Comparison of ENCODE assay signal across 9 mouse cellular contexts in genomic region chr2:170153421-170154271, GRCm38 (mm10). TPM values are rescaled to one million over a fixed set of nuclear protein-coding genes. Genes with fewer than 3 reads are reported as not detected.
DNase-seq lines count a peak whose midpoint lies in the region; ATAC-seq lines count a peak whose summit lies in the region.
"Had no signal": no experiment of that assay in that cellular context is flagged by ENCODE, and none has a peak within 500 bp of the region (broad histone marks: within the 10 kb centered on the region; RNA-seq: fewer than 3 reads in every experiment).

No protein-coding gene starts in this region.

- no peaks in the 10 kb centered on the region for H3K36me3 ChIP-seq in lung, embryonic 16.5 days (ENCODE audit: control insufficient read depth, insufficient read depth, low read length)

- peaks cover 37% of the 10 kb centered on the region for H3K4me1 ChIP-seq in lung, embryonic 16.5 days (replicated peaks; ENCODE audit: control insufficient read depth, insufficient read depth, low read length)

- H3K27ac ChIP-seq in lung, embryonic 16.5 days (ENCODE audit: low read length), result peak overlapping the region; percentile 63

- H3K4me3 ChIP-seq in lung, embryonic 16.5 days (ENCODE audit: low read length), result peak overlapping the region; percentile 38

- peak; percentile 17 to 18 for DNase-seq in cerebellum, postnatal 25 days
- no peak for DNase-seq in cerebellum, adult 8-10 months
- peak; percentile 65 for DNase-seq in embryo, embryonic 10.5 days (ENCODE audit: low spot score)
- DNase-seq in heart, adult 18-20 months, result peak; percentile 81 to 87
- peak; percentile 47 for DNase-seq in kidney, adult 11 months
- peak; percentile 37 for DNase-seq in retina, embryonic 14.5 days (ENCODE audit: low spot score)
- DNase-seq in frontal cortex, adult 2 months (ENCODE audit: extremely low spot score in 1 of 2, low spot score in 1 of 2), result no peak

- peak overlapping the region; percentile 54 for H3K4me2 ChIP-seq in lung, embryonic 16.5 days (ENCODE audit: low read depth, low read length)

- H3K27me3 ChIP-seq in lung, embryonic 16.5 days (ENCODE audit: control insufficient read depth, insufficient read depth, low read depth, low read length), result no peaks in the 10 kb centered on the region
- H3K27me3 ChIP-seq: Patski had no signal

- 3% methylated on average over 37 of the region's 37 CpGs for WGBS in lung, embryonic 16.5 days

- ATAC-seq in lung, embryonic 16.5 days (ENCODE audit: low read depth), result peak; percentile 6; the same call in 1 of the 2 replicates
- ATAC-seq: Patski had no signal

- peak overlapping the region; percentile 56 for H3K9ac ChIP-seq in lung, embryonic 16.5 days (ENCODE audit: low read length)

- H3K9me3 ChIP-seq in lung, embryonic 16.5 days (ENCODE audit: control insufficient read depth, low read length), result no peaks in the 10 kb centered on the region

RNA-seq across cellular contexts. Expression of gene Zfp217, which starts 5.7 kb away (rescaled TPM):
- total RNA-seq in heart, adult 18-20 months (2021), result 10 to 100 TPM in 1 of 2 experiments, 1 to 10 TPM in 1; 7.5 to 10.2 TPM
- polyA plus RNA-seq in lung, embryonic 16.5 days (2015; fragmentation: Nextera tagmentation; extraction: Ambion mirVana), result 5.2 and 6.1 TPM in 2 replicates
- 1.8 and 2.4 TPM in 2 replicates for polyA plus RNA-seq in frontal cortex, adult 2 months (2012; rRNA removed)

Comparison
In these comparisons a context has a peak if more than half of its experiments do, and no peak if none do; other contexts are left out.
1. DNase-seq: peak in cerebellum, postnatal 25 days (2 of 2), embryo, embryonic 10.5 days (single experiment), heart, adult 18-20 months (2 of 2), kidney, adult 11 months (single experiment) and retina, embryonic 14.5 days (single experiment); none in cerebellum, adult 8-10 months (single experiment) and frontal cortex, adult 2 months (0 of 2).